ENCODE assay signal across 8 mouse cellular contexts in genomic region chr17:35979401-35980362, GRCm38 (mm10). TPM values are rescaled to one million over a fixed set of nuclear protein-coding genes. Genes with fewer than 3 reads are reported as not detected.
DNase-seq lines count a peak whose midpoint lies in the region; ATAC-seq lines count a peak whose summit lies in the region.

TSS of gene Gnl1 (plus strand) at chr17:35979851.
TSS of gene Prr3 (minus strand) at chr17:35980236.

- H3K4me3 ChIP-seq in heart, embryonic 13.5 days = peak within 1 kb of the TSS; percentile 99
- peak within 1 kb of the TSS; percentile 88 for H3K4me3 ChIP-seq in liver, embryonic 12.5 days
- peak within 1 kb of the TSS; percentile 97 for H3K4me3 ChIP-seq in stomach, embryonic 15.5 days (replicated peaks)

- H3K4me1 ChIP-seq in heart, embryonic 13.5 days = peaks cover 21% of the 10 kb centered on the region
- peaks cover 37% of the 10 kb centered on the region for H3K4me1 ChIP-seq in liver, embryonic 12.5 days
- peaks cover 24% of the 10 kb centered on the region for H3K4me1 ChIP-seq in stomach, embryonic 15.5 days

- H3K36me3 ChIP-seq in heart, embryonic 13.5 days = peaks cover 58% of the 10 kb centered on the region
- peaks cover 43% of the 10 kb centered on the region for H3K36me3 ChIP-seq in liver, embryonic 12.5 days
- peaks cover 21% of the 10 kb centered on the region; the same call in 1 of the 2 replicates for H3K36me3 ChIP-seq in stomach, embryonic 15.5 days

- peak within 1 kb of the TSS; percentile 96 for H3K27ac ChIP-seq in heart, embryonic 13.5 days (replicated peaks)
- peak within 1 kb of the TSS; percentile 89 for H3K27ac ChIP-seq in liver, embryonic 12.5 days
- peak within 1 kb of the TSS; percentile 97 for H3K27ac ChIP-seq in stomach, embryonic 15.5 days

- WGBS in heart, embryonic 13.5 days = under 1% methylated on average over 97 of the region's 109 CpGs
- under 1% methylated on average over 99 of the region's 109 CpGs for WGBS in liver, embryonic 12.5 days (ENCODE audit: insufficient replicate concordance)
- WGBS in stomach, embryonic 15.5 days = 0% methylated on average over 105 of the region's 109 CpGs

- peak within 1 kb of the TSS; percentile 94 for H3K9ac ChIP-seq in heart, embryonic 13.5 days
- peak within 1 kb of the TSS; percentile 84 for H3K9ac ChIP-seq in liver, embryonic 12.5 days
- H3K9ac ChIP-seq in stomach, embryonic 15.5 days = peak within 1 kb of the TSS; percentile 90

- peak within 1 kb of the TSS; percentile 90 for H3K4me2 ChIP-seq in heart, embryonic 13.5 days
- H3K4me2 ChIP-seq in liver, embryonic 12.5 days = peak within 1 kb of the TSS; percentile 99
- H3K4me2 ChIP-seq in stomach, embryonic 15.5 days = peak within 1 kb of the TSS; percentile 87

- H3K27me3 ChIP-seq in heart, embryonic 13.5 days (replicated peaks) = no peaks in the 10 kb centered on the region
- no peaks in the 10 kb centered on the region for H3K27me3 ChIP-seq in liver, embryonic 12.5 days (replicated peaks)
- H3K27me3 ChIP-seq in stomach, embryonic 15.5 days (replicated peaks) = no peaks in the 10 kb centered on the region

- no peaks in the 10 kb centered on the region for H3K9me3 ChIP-seq in heart, embryonic 13.5 days
- H3K9me3 ChIP-seq in liver, embryonic 12.5 days (replicated peaks) = no peaks in the 10 kb centered on the region
- no peaks in the 10 kb centered on the region for H3K9me3 ChIP-seq in stomach, embryonic 15.5 days

- peak; percentile 94 for DNase-seq in CD4-positive helper T cell, adult 2 months (ENCODE audit: low read depth, low spot score)
- peak; percentile 85 for DNase-seq in brain, embryonic 18.5 days (ENCODE audit: low read depth, low spot score)
- peak; percentile 94 for DNase-seq in kidney, postnatal 10 days
- peak; percentile 91 to 93 for DNase-seq in natural killer cell, adult 2 months (ENCODE audit: low spot score in 2 of 2)

- ATAC-seq in erythroid progenitor cell, adult 5-6 weeks (replicated peaks; ENCODE audit: low FRiP score, poor library complexity, severe bottlenecking) = peak; percentile 79
- peak; percentile 81 for ATAC-seq in heart, embryonic 13.5 days (ENCODE audit: extremely low read depth, insufficient number of reproducible peaks, low FRiP score, low TSS enrichment)
- ATAC-seq in liver, embryonic 12.5 days = peak; percentile 87
- peak; percentile 89 for ATAC-seq in stomach, embryonic 15.5 days (ENCODE audit: insufficient read depth, low FRiP score, low read depth)

RNA-seq across cellular contexts. Expression of gene Gnl1, which starts in this region (rescaled TPM):
- total RNA-seq in erythroid progenitor cell, adult 5-6 weeks (2015; ENCODE audit: low replicate concordance) = 1.3 and 4.3 TPM in 2 replicates
- 3.3 and 4.9 TPM in 2 replicates for total RNA-seq in erythroid progenitor cell, adult 5-6 weeks (2017; ENCODE audit: low replicate concordance)
- polyA plus RNA-seq in heart, embryonic 13.5 days (2015; fragmentation: Nextera tagmentation; extraction: Ambion mirVana) = 38.9 and 40.3 TPM in 2 replicates
- polyA plus RNA-seq in liver, embryonic 12.5 days (2016; fragmentation: Nextera tagmentation; extraction: Ambion mirVana) = 23.7 and 25.1 TPM in 2 replicates
- polyA plus RNA-seq in stomach, embryonic 15.5 days (2015; fragmentation: Nextera tagmentation; extraction: Ambion mirVana) = 41.4 and 47.0 TPM in 2 replicates

RNA-seq across cellular contexts. Expression of gene Prr3, which starts in this region (rescaled TPM):
- total RNA-seq in erythroid progenitor cell, adult 5-6 weeks (2015; ENCODE audit: low replicate concordance) = 5.4 and 6.5 TPM in 2 replicates
- total RNA-seq in erythroid progenitor cell, adult 5-6 weeks (2017; ENCODE audit: low replicate concordance) = 4.6 TPM in 1 of 2 replicates, not detected in the other
- 17.6 and 18.1 TPM in 2 replicates for polyA plus RNA-seq in heart, embryonic 13.5 days (2015; fragmentation: Nextera tagmentation; extraction: Ambion mirVana)
- polyA plus RNA-seq in liver, embryonic 12.5 days (2016; fragmentation: Nextera tagmentation; extraction: Ambion mirVana) = 12.6 and 13.7 TPM in 2 replicates
- 27.6 and 29.0 TPM in 2 replicates for polyA plus RNA-seq in stomach, embryonic 15.5 days (2015; fragmentation: Nextera tagmentation; extraction: Ambion mirVana)

Comparison
In these comparisons a context has a peak if more than half of its experiments do, and no peak if none do; other contexts are left out.
1. Peak in every context shown above with its lines: DNase-seq, ATAC-seq, H3K4me3 ChIP-seq and H3K27ac ChIP-seq.